Mouse (Mus musculus) lung, adult 2 months (tissue): ENCODE data around the gene Vegfc. TPM values are rescaled to one million over a fixed set of nuclear protein-coding genes. Genes with fewer than 3 reads are reported as not detected.
A peak's percentile ranks its signal among the peaks of the same experiment; 100 is the strongest.

Experiments
- DNase-seq: peaks from one replicate; pipeline ENCODE4 v3.0.0; 2022
- H3K4me1 ChIP-seq: fragments of 200-500 bp; 2 replicates; pipeline ENCODE4 v1.6.1; 2011; ENCODE audit warnings: low read length; ENCODE audit not compliant: control insufficient read depth, insufficient read depth
- H3K4me3 ChIP-seq: fragments of 200-500 bp; replicated peaks from 2 replicates; pipeline ENCODE3; 2011; ENCODE audit warnings: low read depth, mild to moderate bottlenecking, control low read depth, low read length; ENCODE audit errors: extremely low read depth
- CTCF ChIP-seq: fragments of 200-500 bp; IDR thresholded peaks from 2 replicates; pipeline ENCODE4 v1.5.1; 2011; ENCODE audit warnings: mild to moderate bottlenecking, low read length, control low read depth; ENCODE audit not compliant: insufficient read depth
- POLR2A ChIP-seq: fragments of 200-500 bp; IDR thresholded peaks from 2 replicates; pipeline ENCODE4 v1.6.1; 2011; ENCODE audit warnings: low read depth, mild to moderate bottlenecking, control low read depth, low read length, borderline replicate concordance; ENCODE audit errors: extremely low read depth
- WGBS: fragments of 180-500 bp; shearing (Covaris S2); methylation state at CpG from one replicate; pipeline ENCODE4 v1.1.7; 2018; 5-methylcytosine and 5-hydroxymethylcytosine counted together
- polyA plus RNA-seq: library from polyadenylated mRNA; depleted of rRNA; stranded (reverse); fragments of >200 nt; gene quantifications from 2 replicates; pipeline ENCODE4 v1.2.3, GENCODE M21; 2012; rRNA removed

The Vegfc gene
- 5.9 and 8.4 TPM in 2 replicates for polyA plus RNA-seq

GRCm38 (mm10) chr8:54077271-54078120 is at the start of gene Vegfc:
Gene Vegfc, plus strand, starts transcription at chr8:54077606.
- peak; percentile 54 for DNase-seq
- TF ChIP-seq CTCF (no peak), POLR2A (no peak)
- 1% methylated on average over 69 of the region's 79 CpGs for WGBS

GRCm38 (mm10) chr8:54034584-54034983 is 42.8 kb upstream of the Vegfc start:
- WGBS, result 93% methylated on average over 1 of the region's 1 CpGs
- H3K4me1 ChIP-seq, result no peaks in the 10 kb centered on the region
- TF ChIP-seq POLR2A (no peak), CTCF (no peak)
- DNase-seq, result no peak
- H3K4me3 ChIP-seq, result no peak overlapping the region

More at GRCm38 (mm10) chr8:54077271-54078120, at the start of gene Vegfc:
- H3K4me3 ChIP-seq, result peak within 1 kb of the TSS; percentile 68
- H3K4me1 ChIP-seq, result no peaks in the 10 kb centered on the region; the same call in 1 of the 2 replicates

- no peaks in the 10 kb centered on the region for H3K4me1 ChIP-seq
- no peak for TF ChIP-seq POLR2A
- TF ChIP-seq CTCF, result no peak
- 24% methylated on average over 1 of the region's 1 CpGs for WGBS
- DNase-seq, result no peak
- H3K4me3 ChIP-seq, result no peak overlapping the region
These were observed 34.8 kb upstream of the Vegfc start for GRCm38 (mm10) chr8:54042601-54043000.

GRCm38 (mm10) chr8:54043468-54043867 is 33.9 kb upstream of the Vegfc start:
- Histone ChIP-seq H3K4me1 (no peaks in the 10 kb centered on the region), H3K4me3 (no peak overlapping the region)
- TF ChIP-seq CTCF (no peak), POLR2A (no peak)
- DNase-seq, result no peak
- WGBS, result 95% methylated on average over 1 of the region's 1 CpGs

GRCm38 (mm10) chr8:54053210-54053609 is 24.2 kb upstream of the Vegfc start:
- DNase-seq, result no peak
- Histone ChIP-seq H3K4me1 (no peaks in the 10 kb centered on the region), H3K4me3 (no peak overlapping the region)
- 48% methylated on average over 1 of the region's 1 CpGs for WGBS
- TF ChIP-seq POLR2A (no peak), CTCF (no peak)

- no peaks in the 10 kb centered on the region for H3K4me1 ChIP-seq
- 28% methylated on average over 4 of the region's 4 CpGs for WGBS
- no peak for DNase-seq
- no peak overlapping the region for H3K4me3 ChIP-seq
- no peak for TF ChIP-seq POLR2A
- TF ChIP-seq CTCF, result no peak
These were observed 11.9 kb upstream of the Vegfc start for GRCm38 (mm10) chr8:54065492-54065891.

GRCm38 (mm10) chr8:54076301-54076700 is 1.1 kb upstream of the Vegfc start:
- Histone ChIP-seq H3K4me1 (no peaks in the 10 kb centered on the region; the same call in 1 of the 2 replicates), H3K4me3 (no peak overlapping the region)
- TF ChIP-seq CTCF, result no peak
- no peak for TF ChIP-seq POLR2A
- WGBS, result 84% methylated on average over 1 of the region's 1 CpGs
- no peak for DNase-seq

GRCm38 (mm10) chr8:54076791-54077270 is 575 bp upstream of the Vegfc start:
- DNase-seq, result no peak

GRCm38 (mm10) chr8:54078121-54078440 is 675 bp downstream of the Vegfc start:
- TF ChIP-seq CTCF, result no peak
- TF ChIP-seq POLR2A, result no peak
- Histone ChIP-seq H3K4me1 (no peaks in the 10 kb centered on the region; the same call in 1 of the 2 replicates), H3K4me3 (peak overlapping the region; percentile 46)
- no peak for DNase-seq
- 11% methylated on average over 1 of the region's 1 CpGs for WGBS

More at GRCm38 (mm10) chr8:54076791-54077270, 575 bp upstream of the Vegfc start:
- WGBS, result under 1% methylated on average over 28 of the region's 28 CpGs
- no peaks in the 10 kb centered on the region; the same call in 1 of the 2 replicates for H3K4me1 ChIP-seq
- TF ChIP-seq CTCF (no peak), POLR2A (no peak)
- peak overlapping the region; percentile 68 for H3K4me3 ChIP-seq

GRCm38 (mm10) chr8:54079001-54079400 is 1.6 kb downstream of the Vegfc start:
- no peak for DNase-seq
- no peak for TF ChIP-seq POLR2A
- no peak for TF ChIP-seq CTCF
- H3K4me3 ChIP-seq, result peak overlapping the region; percentile 19
- H3K4me1 ChIP-seq, result no peaks in the 10 kb centered on the region; the same call in 1 of the 2 replicates
- WGBS, result 16% methylated on average over 11 of the region's 11 CpGs
